Mouse (Mus musculus): ENCODE data around the gene Ugt1a7c. TPM values are rescaled to one million over a fixed set of nuclear protein-coding genes. Genes with fewer than 3 reads are reported as not detected.

Gene Ugt1a7c
- polyA plus RNA-seq, 1 experiment from 2014 or later: 2.3 TPM

- WGBS: 9% methylated on average over 52 of the region's 62 CpGs
- no peaks in the 10 kb centered on the region for H3K36me3 ChIP-seq
- H3K27me3 ChIP-seq: no peaks in the 10 kb centered on the region
- peak within 1 kb of the TSS; percentile 57 for H3K9ac ChIP-seq
- H3K9me3 ChIP-seq: no peaks in the 10 kb centered on the region
- no peak within 1 kb of the TSS for H3K27ac ChIP-seq
- peak within 1 kb of the TSS; percentile 52 for H3K4me3 ChIP-seq
- peak; percentile 98 for ATAC-seq (ENCODE audit: borderline replicate concordance, extremely low read depth, low FRiP score, low TSS enrichment)
- H3K4me1 ChIP-seq: no peaks in the 10 kb centered on the region
- peak within 1 kb of the TSS; percentile 92 for H3K4me2 ChIP-seq
Observed at GRCm38 (mm10) chr1:88205294-88205922, 110.5 kb downstream of the Ugt1a7c start, which contains the start of gene Dnajb3. Dnajb3 (minus strand) TSS chr1:88205782.

- no peak overlapping the region for H3K4me2 ChIP-seq
- ATAC-seq (ENCODE audit: borderline replicate concordance, extremely low read depth, low FRiP score, low TSS enrichment): no peak
- H3K4me3 ChIP-seq: no peak overlapping the region
- no peak overlapping the region for H3K9ac ChIP-seq
- 67% methylated on average over 2 of the region's 2 CpGs for WGBS
- no peak overlapping the region for H3K27ac ChIP-seq
- H3K36me3 ChIP-seq: no peaks in the 10 kb centered on the region
- no peaks in the 10 kb centered on the region for H3K27me3 ChIP-seq
- H3K4me1 ChIP-seq: no peaks in the 10 kb centered on the region
- 0 out of 2 replicates have a peak, but pooled peaks cover 7% of the 10 kb centered on the region for H3K9me3 ChIP-seq
Observed at GRCm38 (mm10) chr1:88206843-88207479, 112.1 kb downstream of the Ugt1a7c start.

GRCm38 (mm10) chr1:88211812-88212211 lies 117.0 kb downstream of the Ugt1a7c start, which contains the start of gene Ugt1a1:
Ugt1a1 (plus strand) TSS chr1:88211959.
- Histone ChIP-seq H3K9me3 (peaks cover 41% of the 10 kb centered on the region), H3K4me2 (no peak within 1 kb of the TSS), H3K9ac (no peak within 1 kb of the TSS), H3K36me3 (no peaks in the 10 kb centered on the region), H3K27ac (no peak within 1 kb of the TSS), H3K27me3 (no peaks in the 10 kb centered on the region), H3K4me1 (no peaks in the 10 kb centered on the region), H3K4me3 (no peak within 1 kb of the TSS)
- WGBS: 62% methylated on average over 8 of the region's 8 CpGs
- ATAC-seq (ENCODE audit: borderline replicate concordance, extremely low read depth, low FRiP score, low TSS enrichment): peak; percentile 40; the same call in 1 of the 2 replicates

GRCm38 (mm10) chr1:88212341-88213045 lies 117.6 kb downstream of the Ugt1a7c start:
- no peak overlapping the region for H3K9ac ChIP-seq
- no peaks in the 10 kb centered on the region for H3K36me3 ChIP-seq
- H3K4me1 ChIP-seq: no peaks in the 10 kb centered on the region
- ATAC-seq (ENCODE audit: borderline replicate concordance, extremely low read depth, low FRiP score, low TSS enrichment): no peak
- no peak overlapping the region for H3K27ac ChIP-seq
- peaks cover 48% of the 10 kb centered on the region for H3K9me3 ChIP-seq
- WGBS: 56% methylated on average over 8 of the region's 8 CpGs
- no peaks in the 10 kb centered on the region for H3K27me3 ChIP-seq
- no peak overlapping the region for H3K4me2 ChIP-seq
- no peak overlapping the region for H3K4me3 ChIP-seq

GRCm38 (mm10) chr1:88213061-88213460 lies 118.2 kb downstream of the Ugt1a7c start:
- Histone ChIP-seq H3K27ac (no peak overlapping the region), H3K9ac (no peak overlapping the region), H3K4me3 (no peak overlapping the region), H3K9me3 (peaks cover 50% of the 10 kb centered on the region), H3K4me2 (no peak overlapping the region), H3K4me1 (no peaks in the 10 kb centered on the region), H3K36me3 (no peaks in the 10 kb centered on the region), H3K27me3 (no peaks in the 10 kb centered on the region)
- ATAC-seq (ENCODE audit: borderline replicate concordance, extremely low read depth, low FRiP score, low TSS enrichment): no peak
- 75% methylated on average over 1 of the region's 1 CpGs for WGBS

- H3K36me3 ChIP-seq: no peaks in the 10 kb centered on the region
- peak; percentile 16; the same call in 1 of the 2 replicates for ATAC-seq (ENCODE audit: borderline replicate concordance, extremely low read depth, low FRiP score, low TSS enrichment)
- H3K4me1 ChIP-seq: no peaks in the 10 kb centered on the region
- H3K9ac ChIP-seq: no peak overlapping the region
- WGBS: 77% methylated on average over 2 of the region's 2 CpGs
- no peak overlapping the region for H3K4me2 ChIP-seq
- no peaks in the 10 kb centered on the region for H3K27me3 ChIP-seq
- H3K27ac ChIP-seq: no peak overlapping the region
- H3K9me3 ChIP-seq: peaks cover 50% of the 10 kb centered on the region
- H3K4me3 ChIP-seq: no peak overlapping the region
Observed at GRCm38 (mm10) chr1:88213766-88214461, 119.1 kb downstream of the Ugt1a7c start.

- 76% methylated on average over 2 of the region's 2 CpGs for WGBS
- Histone ChIP-seq H3K27me3 (no peaks in the 10 kb centered on the region), H3K4me2 (no peak overlapping the region), H3K9me3 (peaks cover 50% of the 10 kb centered on the region), H3K27ac (no peak overlapping the region), H3K9ac (no peak overlapping the region), H3K4me3 (no peak overlapping the region), H3K4me1 (no peaks in the 10 kb centered on the region), H3K36me3 (no peaks in the 10 kb centered on the region)
- ATAC-seq (ENCODE audit: borderline replicate concordance, extremely low read depth, low FRiP score, low TSS enrichment): no peak
Observed at GRCm38 (mm10) chr1:88214462-88214952, 119.6 kb downstream of the Ugt1a7c start.

GRCm38 (mm10) chr1:88215466-88216380 lies 120.9 kb downstream of the Ugt1a7c start:
- Histone ChIP-seq H3K9me3 (peaks cover 50% of the 10 kb centered on the region), H3K27ac (no peak overlapping the region), H3K36me3 (no peaks in the 10 kb centered on the region), H3K9ac (no peak overlapping the region), H3K4me2 (no peak overlapping the region), H3K4me3 (no peak overlapping the region), H3K4me1 (no peaks in the 10 kb centered on the region), H3K27me3 (no peaks in the 10 kb centered on the region)
- WGBS: 66% methylated on average over 10 of the region's 10 CpGs
- no peak for ATAC-seq (ENCODE audit: borderline replicate concordance, extremely low read depth, low FRiP score, low TSS enrichment)

- Histone ChIP-seq H3K36me3 (no peaks in the 10 kb centered on the region), H3K9me3 (peaks cover 47% of the 10 kb centered on the region), H3K9ac (no peak overlapping the region), H3K4me2 (no peak overlapping the region), H3K4me3 (no peak overlapping the region), H3K27ac (no peak overlapping the region), H3K4me1 (no peaks in the 10 kb centered on the region), H3K27me3 (no peaks in the 10 kb centered on the region)
- 57% methylated on average over 2 of the region's 2 CpGs for WGBS
- no peak for ATAC-seq (ENCODE audit: borderline replicate concordance, extremely low read depth, low FRiP score, low TSS enrichment)
Observed at GRCm38 (mm10) chr1:88216551-88216950, 121.7 kb downstream of the Ugt1a7c start.

- 60% methylated on average over 2 of the region's 2 CpGs for WGBS
- Histone ChIP-seq H3K27ac (no peak overlapping the region), H3K36me3 (no peaks in the 10 kb centered on the region), H3K4me2 (no peak overlapping the region), H3K4me3 (no peak overlapping the region), H3K27me3 (no peaks in the 10 kb centered on the region), H3K9ac (no peak overlapping the region), H3K9me3 (peaks cover 43% of the 10 kb centered on the region), H3K4me1 (no peaks in the 10 kb centered on the region)
- ATAC-seq (ENCODE audit: borderline replicate concordance, extremely low read depth, low FRiP score, low TSS enrichment): no peak
Observed at GRCm38 (mm10) chr1:88217144-88217543, 122.3 kb downstream of the Ugt1a7c start.

- no peak overlapping the region for H3K9ac ChIP-seq
- no peaks in the 10 kb centered on the region for H3K4me1 ChIP-seq
- H3K9me3 ChIP-seq: peaks cover 39% of the 10 kb centered on the region
- WGBS: 31% methylated on average over 3 of the region's 3 CpGs
- H3K4me3 ChIP-seq: no peak overlapping the region
- ATAC-seq (ENCODE audit: borderline replicate concordance, extremely low read depth, low FRiP score, low TSS enrichment): no peak
- H3K36me3 ChIP-seq: no peaks in the 10 kb centered on the region
- H3K4me2 ChIP-seq: no peak overlapping the region
- H3K27ac ChIP-seq: no peak overlapping the region
- no peaks in the 10 kb centered on the region for H3K27me3 ChIP-seq
Observed at GRCm38 (mm10) chr1:88217576-88217975, 122.7 kb downstream of the Ugt1a7c start.

Measured in lung, embryonic 15.5 days (tissue).